Mouse (Mus musculus) left cerebral cortex, adult 11 months (tissue): Measurements from ENCODE around the gene Krt2.

Source experiments
- DNase-seq: peaks from one replicate; pipeline ENCODE4 v3.0.0; 2022; ENCODE audit warnings: low spot score

Gene Krt2

GRCm38 (mm10) chr15:101772080-101772710 lies 45.8 kb downstream of the Krt2 start:
- no peak for DNase-seq

GRCm38 (mm10) chr15:101770226-101770625 lies 47.7 kb downstream of the Krt2 start:
- no peak for DNase-seq
